Mouse (Mus musculus) erythroblast, embryonic 14.5 days (primary cell): ENCODE results near the gene Mgst2. TPM values are rescaled to one million over a fixed set of nuclear protein-coding genes. Genes with fewer than 3 reads are reported as not detected.

Experiments used
- H3K27me3 ChIP-seq: 2 replicates; pipeline ENCODE4 v1.6.1; 2012; ENCODE audit warnings: inconsistent platforms; ENCODE audit not compliant: control insufficient read depth
- H3K36me3 ChIP-seq: 2 replicates; pipeline ENCODE4 v1.6.1; 2012; ENCODE audit warnings: mild to moderate bottlenecking, inconsistent platforms; ENCODE audit not compliant: control insufficient read depth
- H3K4me1 ChIP-seq: 2 replicates; pipeline ENCODE4 v1.6.1; 2012; ENCODE audit warnings: inconsistent platforms; ENCODE audit not compliant: control insufficient read depth
- H3K4me3 ChIP-seq: replicated peaks from 2 replicates; pipeline ENCODE3; 2012; ENCODE audit warnings: moderate library complexity, mild to moderate bottlenecking, inconsistent platforms
- H3K9me3 ChIP-seq: 2 replicates; pipeline ENCODE4 v1.6.1; 2012; ENCODE audit warnings: low read length, inconsistent platforms, mixed read lengths; ENCODE audit not compliant: control insufficient read depth
- GATA1 ChIP-seq: IDR thresholded peaks from 2 replicates; pipeline ENCODE4 v1.6.1; 2012; ENCODE audit warnings: low read length, inconsistent platforms, mixed read lengths
- TAL1 ChIP-seq: IDR thresholded peaks from 3 replicates; pipeline ENCODE4 v1.6.1; 2012; ENCODE audit warnings: low read length, inconsistent platforms, mixed read lengths
- polyA plus RNA-seq: library from polyadenylated mRNA; stranded (reverse); fragments of >175 nt; gene quantifications from 2 replicates; pipeline ENCODE4 v1.2.3, GENCODE M21; 2012

Mgst2 gene
- polyA plus RNA-seq, 1 experiment, result not detected

- H3K4me3 ChIP-seq, result no peak overlapping the region
- H3K36me3 ChIP-seq, result no peaks in the 10 kb centered on the region
- no peak for TF ChIP-seq GATA1
- no peak for TF ChIP-seq TAL1
- peaks cover 23% of the 10 kb centered on the region for H3K4me1 ChIP-seq
- no peaks in the 10 kb centered on the region; the same call in 1 of the 2 replicates for H3K9me3 ChIP-seq
- H3K27me3 ChIP-seq, result peaks cover 16% of the 10 kb centered on the region
Measured at GRCm38 (mm10) chr3:51649426-51649825, 10.7 kb upstream of the Mgst2 start.

GRCm38 (mm10) chr3:51649986-51650385, 10.2 kb upstream of the Mgst2 start:
- TF ChIP-seq TAL1, result no peak
- no peak for TF ChIP-seq GATA1
- peaks cover 16% of the 10 kb centered on the region for H3K27me3 ChIP-seq
- peaks cover 23% of the 10 kb centered on the region for H3K4me1 ChIP-seq
- H3K9me3 ChIP-seq, result no peaks in the 10 kb centered on the region
- no peak overlapping the region for H3K4me3 ChIP-seq
- no peaks in the 10 kb centered on the region for H3K36me3 ChIP-seq

DNA sequence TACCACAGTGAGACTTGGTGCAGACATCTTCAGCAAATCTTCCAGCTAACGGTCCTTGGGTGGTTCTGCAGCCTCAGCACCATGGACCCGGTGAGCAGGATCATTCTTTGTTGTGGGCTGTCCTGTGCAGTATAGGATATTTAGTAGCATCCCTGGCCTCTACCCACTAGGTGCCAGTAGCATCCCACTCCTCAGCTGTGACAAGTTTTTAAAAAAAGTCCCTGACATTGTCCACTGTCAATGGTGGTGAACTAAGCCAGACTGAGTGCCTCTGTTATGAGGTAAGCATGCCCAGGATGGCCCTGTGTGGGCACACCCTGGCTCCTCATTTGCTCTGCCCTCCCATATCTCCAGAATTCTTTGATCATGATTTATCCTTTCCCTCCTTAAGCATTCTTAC, 9.0 kb upstream of the Mgst2 start:
- TF ChIP-seq GATA1, result no peak
- no peak for TF ChIP-seq TAL1
- H3K4me3 ChIP-seq, result no peak overlapping the region
- peaks cover 23% of the 10 kb centered on the region for H3K4me1 ChIP-seq
- no peaks in the 10 kb centered on the region for H3K36me3 ChIP-seq
- no peaks in the 10 kb centered on the region for H3K9me3 ChIP-seq
- peaks cover 16% of the 10 kb centered on the region for H3K27me3 ChIP-seq

DNA sequence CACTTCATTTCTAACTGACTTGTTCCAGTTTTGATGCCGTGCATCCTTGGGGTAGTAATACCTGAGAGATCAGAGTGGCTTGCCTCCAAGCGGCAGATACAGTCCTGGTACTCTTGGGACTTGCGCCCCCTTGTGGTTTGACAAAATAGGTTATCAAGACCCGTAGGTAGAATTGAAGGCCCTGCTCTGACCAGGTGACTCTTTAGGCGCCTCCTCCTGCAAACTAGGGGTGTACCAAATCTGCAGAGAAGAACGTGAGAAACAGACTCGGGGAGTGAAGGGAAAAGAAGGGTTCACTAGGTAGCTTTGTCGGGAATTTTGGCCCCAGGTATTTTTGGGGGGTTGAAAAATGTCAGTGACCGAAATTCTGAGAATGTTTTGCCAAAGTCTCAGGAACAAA, 7.9 kb upstream of the Mgst2 start:
- TF ChIP-seq GATA1 (no peak), TAL1 (no peak)

DNA sequence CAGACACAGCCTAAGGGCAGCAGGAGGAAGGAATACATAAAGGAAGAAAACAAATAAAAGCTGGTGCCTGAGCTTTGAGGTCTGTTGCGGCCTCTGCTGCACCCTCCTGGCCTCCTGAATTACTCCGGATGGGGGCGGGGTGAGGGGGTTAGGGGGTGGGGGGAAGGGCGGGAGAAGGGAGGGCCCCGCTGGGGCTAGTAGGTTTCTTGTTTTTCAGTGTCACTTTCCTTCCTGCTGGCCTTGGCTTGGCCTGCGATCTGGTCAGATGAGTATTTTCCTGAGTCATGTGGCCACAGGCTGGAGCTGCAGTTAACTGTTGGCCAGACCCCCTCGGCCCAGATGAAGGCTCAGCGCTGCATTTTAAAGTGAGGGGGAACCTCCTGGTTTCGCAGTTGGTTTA, 7.5 kb upstream of the Mgst2 start:
- Histone ChIP-seq H3K4me3 (peak overlapping the region; percentile 49), H3K27me3 (peaks cover 16% of the 10 kb centered on the region)
- no peak for TF ChIP-seq TAL1
- TF ChIP-seq GATA1, result no peak

More for the DNA sequence above, 7.9 kb upstream of the Mgst2 start:
- Histone ChIP-seq H3K9me3 (no peaks in the 10 kb centered on the region), H3K27me3 (peaks cover 16% of the 10 kb centered on the region), H3K36me3 (no peaks in the 10 kb centered on the region), H3K4me3 (peak overlapping the region; percentile 49), H3K4me1 (peaks cover 21% of the 10 kb centered on the region)

GRCm38 (mm10) chr3:51654303-51655055, 5.7 kb upstream of the Mgst2 start:
- Histone ChIP-seq H3K9me3 (no peaks in the 10 kb centered on the region), H3K4me1 (peaks cover 17% of the 10 kb centered on the region), H3K4me3 (no peak overlapping the region), H3K27me3 (peaks cover 16% of the 10 kb centered on the region), H3K36me3 (no peaks in the 10 kb centered on the region)
- TF ChIP-seq GATA1 (no peak), TAL1 (no peak)

More for the DNA sequence above, 7.5 kb upstream of the Mgst2 start:
- peaks cover 21% of the 10 kb centered on the region for H3K4me1 ChIP-seq
- H3K36me3 ChIP-seq, result no peaks in the 10 kb centered on the region
- H3K9me3 ChIP-seq, result no peaks in the 10 kb centered on the region

GRCm38 (mm10) chr3:51659415-51659814, 745 bp upstream of the Mgst2 start:
- no peaks in the 10 kb centered on the region for H3K9me3 ChIP-seq
- peaks cover 36% of the 10 kb centered on the region for H3K4me1 ChIP-seq
- H3K4me3 ChIP-seq, result no peak overlapping the region
- TF ChIP-seq TAL1 (no peak), GATA1 (no peak)
- H3K36me3 ChIP-seq, result no peaks in the 10 kb centered on the region
- H3K27me3 ChIP-seq, result no peaks in the 10 kb centered on the region

- no peak overlapping the region for H3K4me3 ChIP-seq
- TF ChIP-seq TAL1, result no peak
- no peak for TF ChIP-seq GATA1
- H3K4me1 ChIP-seq, result peaks cover 36% of the 10 kb centered on the region
Measured at GRCm38 (mm10) chr3:51660821-51661276, 689 bp downstream of the Mgst2 start.

DNA sequence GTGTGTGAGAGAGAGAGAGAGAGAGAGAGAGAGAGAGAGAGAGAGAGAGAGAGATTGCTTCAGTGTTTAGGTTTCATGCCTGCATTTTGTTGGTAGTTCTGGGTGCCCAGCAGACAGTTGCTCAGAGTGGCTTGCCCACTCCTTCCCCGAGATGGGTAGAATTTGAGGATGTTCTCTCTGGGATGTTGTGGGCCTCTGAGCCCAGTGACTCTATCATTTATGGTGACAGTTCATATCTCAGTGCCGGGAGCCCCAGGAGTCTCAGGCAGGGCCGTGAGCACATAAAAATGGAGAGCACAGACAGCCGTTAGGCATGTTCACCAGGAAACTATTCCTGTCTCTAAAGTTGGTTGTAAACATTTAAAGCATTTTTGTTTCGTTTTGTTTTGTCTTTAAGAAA, 1.2 kb downstream of the Mgst2 start:
- peaks cover 36% of the 10 kb centered on the region for H3K4me1 ChIP-seq
- H3K9me3 ChIP-seq, result no peaks in the 10 kb centered on the region
- TF ChIP-seq GATA1, result no peak
- no peak for TF ChIP-seq TAL1
- H3K36me3 ChIP-seq, result no peaks in the 10 kb centered on the region
- peak overlapping the region; percentile 34 for H3K4me3 ChIP-seq
- no peaks in the 10 kb centered on the region for H3K27me3 ChIP-seq

More at GRCm38 (mm10) chr3:51660821-51661276, 689 bp downstream of the Mgst2 start:
- H3K9me3 ChIP-seq, result no peaks in the 10 kb centered on the region
- no peaks in the 10 kb centered on the region for H3K36me3 ChIP-seq
- H3K27me3 ChIP-seq, result no peaks in the 10 kb centered on the region
